Comparison of ENCODE assay signal across 12 mouse cellular contexts in the genomic region with DNA sequence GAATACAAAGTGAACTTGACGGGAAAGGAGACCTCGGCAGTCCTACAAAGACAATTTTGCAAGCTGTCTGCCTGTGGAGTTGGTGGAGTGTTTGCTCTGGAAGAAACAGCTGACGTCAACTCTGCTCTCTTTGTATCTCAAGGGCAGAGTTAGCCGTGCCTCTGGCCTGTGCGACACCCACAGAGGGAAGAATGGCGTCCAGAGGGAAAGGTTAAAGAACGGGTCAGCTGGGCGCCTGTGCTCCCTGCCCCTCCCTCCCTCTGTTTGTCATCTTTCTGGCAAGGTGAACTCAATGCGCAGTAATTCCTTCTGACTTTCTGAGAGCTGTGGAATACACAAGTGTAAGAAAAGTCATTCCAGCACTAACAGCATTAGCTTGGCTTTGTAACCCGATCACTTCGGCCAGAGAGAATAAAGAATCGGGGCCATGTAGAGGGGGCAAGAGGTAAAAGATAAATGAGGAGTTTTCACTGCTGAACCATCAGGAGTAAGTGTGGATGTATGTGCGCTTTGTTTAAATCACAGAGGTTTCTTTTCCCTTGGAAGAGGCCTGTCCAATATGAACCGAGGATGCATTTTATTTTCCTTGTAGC.
A peak's percentile ranks its signal among the peaks of the same experiment; 100 is the strongest.
DNase-seq lines count a peak whose midpoint lies in the region; ATAC-seq and TF ChIP-seq lines count a peak whose summit lies in the region.
"Had no signal": no experiment of that assay in that cellular context is flagged by ENCODE, and none has a peak within 500 bp of the region (broad histone marks: within the 10 kb centered on the region; RNA-seq: fewer than 3 reads in every experiment).

No protein-coding gene starts in this region.

- no peaks in the 10 kb centered on the region for H3K27me3 ChIP-seq in lung, embryonic 14.5 days (ENCODE audit: insufficient read depth, low read length)
- no peaks in the 10 kb centered on the region for H3K27me3 ChIP-seq in limb, embryonic 10.5 days (ENCODE audit: low read depth, poor library complexity, severe bottlenecking)
- H3K27me3 ChIP-seq in stomach, embryonic 16.5 days (ENCODE audit: control insufficient read depth, insufficient read depth, low read length) = no peaks in the 10 kb centered on the region
- H3K27me3 ChIP-seq: liver, embryonic 15.5 days had no signal

- H3K4me3 ChIP-seq in lung, embryonic 14.5 days (ENCODE audit: low read depth, low read length) = no peak overlapping the region
- H3K4me3 ChIP-seq in limb, embryonic 10.5 days = no peak overlapping the region
- no peak overlapping the region for H3K4me3 ChIP-seq in stomach, embryonic 16.5 days (replicated peaks; ENCODE audit: low read length)
- H3K4me3 ChIP-seq: liver, embryonic 15.5 days had no signal

- H3K9me3 ChIP-seq in lung, embryonic 14.5 days (ENCODE audit: low read depth, low read length) = no peaks in the 10 kb centered on the region
- no peaks in the 10 kb centered on the region for H3K9me3 ChIP-seq in limb, embryonic 10.5 days (replicated peaks)
- H3K9me3 ChIP-seq in stomach, embryonic 16.5 days (replicated peaks; ENCODE audit: control insufficient read depth, low read length) = no peaks in the 10 kb centered on the region
- H3K9me3 ChIP-seq: liver, embryonic 15.5 days had no signal

- peak overlapping the region; percentile 29; the same call in 1 of the 2 replicates for H3K4me2 ChIP-seq in lung, embryonic 14.5 days
- H3K4me2 ChIP-seq in stomach, embryonic 16.5 days (ENCODE audit: low read depth, low read length) = no peak overlapping the region
- H3K4me2 ChIP-seq: liver, embryonic 15.5 days had no signal

- H3K9ac ChIP-seq in lung, embryonic 14.5 days = no peak overlapping the region
- H3K9ac ChIP-seq in stomach, embryonic 16.5 days (ENCODE audit: low read length) = no peak overlapping the region
- H3K9ac ChIP-seq: forebrain, postnatal 0 days; liver, embryonic 15.5 days had no signal

- 14% methylated on average over 14 of the region's 14 CpGs for WGBS in lung, embryonic 14.5 days
- 39% methylated on average over 14 of the region's 14 CpGs for WGBS in limb, embryonic 10.5 days
- WGBS in stomach, embryonic 16.5 days = 15% methylated on average over 14 of the region's 14 CpGs

- no peaks in the 10 kb centered on the region for H3K4me1 ChIP-seq in lung, embryonic 14.5 days (ENCODE audit: insufficient read depth)
- peaks cover 9% of the 10 kb centered on the region for H3K4me1 ChIP-seq in limb, embryonic 10.5 days
- H3K4me1 ChIP-seq in stomach, embryonic 16.5 days (ENCODE audit: control insufficient read depth, insufficient read depth, low read length) = no peaks in the 10 kb centered on the region
- H3K4me1 ChIP-seq: liver, embryonic 15.5 days had no signal

- H3K36me3 ChIP-seq in lung, embryonic 14.5 days (ENCODE audit: insufficient read depth) = no peaks in the 10 kb centered on the region
- H3K36me3 ChIP-seq in limb, embryonic 10.5 days = no peaks in the 10 kb centered on the region
- no peaks in the 10 kb centered on the region for H3K36me3 ChIP-seq in stomach, embryonic 16.5 days (ENCODE audit: control insufficient read depth, insufficient read depth, low read length)
- H3K36me3 ChIP-seq: G1E; liver, embryonic 15.5 days had no signal

- H3K27ac ChIP-seq in lung, embryonic 14.5 days (ENCODE audit: low read depth) = no peak overlapping the region
- H3K27ac ChIP-seq in limb, embryonic 10.5 days = peak overlapping the region; percentile 6; the same call in 1 of the 2 replicates
- no peak overlapping the region for H3K27ac ChIP-seq in stomach, embryonic 16.5 days (ENCODE audit: low read length)
- H3K27ac ChIP-seq: liver, embryonic 15.5 days had no signal

- ATAC-seq in lung, embryonic 14.5 days (ENCODE audit: insufficient read depth) = peak; percentile 79; the same call in 1 of the 2 replicates
- peak; percentile 47; the same call in 1 of the 2 replicates for ATAC-seq in stomach, embryonic 16.5 days (ENCODE audit: insufficient read depth, low FRiP score)
- ATAC-seq: forebrain, postnatal 0 days had no signal

- no peak for TF ChIP-seq CTCF in lung, embryonic 14.5 days (IDR thresholded peaks at IDR 0.05; ENCODE audit: low read depth)

- DNase-seq in lung, embryonic 14.5 days = peak; percentile 28
- DNase-seq in lung, postnatal 25 days (ENCODE audit: low spot score) = no peak
- peak; percentile 66 for DNase-seq in embryo, embryonic 10.5 days (ENCODE audit: low spot score)
- DNase-seq in limb, embryonic 10.5 days (ENCODE audit: low spot score) = peak; percentile 33
- DNase-seq in layer of hippocampus, postnatal 14 days (ENCODE audit: low spot score in 2 of 2) = no peak
- DNase-seq in lung, postnatal 4 days = no peak
- DNase-seq in layer of hippocampus, postnatal 10 days (ENCODE audit: low spot score in 2 of 2) = no peak
- DNase-seq: cerebellum, adult 11-12 months; forebrain, postnatal 0 days had no signal

Comparison
In these comparisons a context has a peak if more than half of its experiments do, and no peak if none do; other contexts are left out.
1. DNase-seq: peak in lung, embryonic 14.5 days (single experiment), embryo, embryonic 10.5 days (single experiment) and limb, embryonic 10.5 days (single experiment); none in lung, postnatal 25 days (single experiment), layer of hippocampus, postnatal 14 days (0 of 2), lung, postnatal 4 days (0 of 2) and layer of hippocampus, postnatal 10 days (0 of 2).